Mouse (Mus musculus): ENCODE measurements at regions not wholly inside any gene's neighbourhood (a gene's known extent, or its start where the extent isn't known, plus 50 kb on each side); places are given as distances from the start of the nearest gene placed in this dataset.

DNA sequence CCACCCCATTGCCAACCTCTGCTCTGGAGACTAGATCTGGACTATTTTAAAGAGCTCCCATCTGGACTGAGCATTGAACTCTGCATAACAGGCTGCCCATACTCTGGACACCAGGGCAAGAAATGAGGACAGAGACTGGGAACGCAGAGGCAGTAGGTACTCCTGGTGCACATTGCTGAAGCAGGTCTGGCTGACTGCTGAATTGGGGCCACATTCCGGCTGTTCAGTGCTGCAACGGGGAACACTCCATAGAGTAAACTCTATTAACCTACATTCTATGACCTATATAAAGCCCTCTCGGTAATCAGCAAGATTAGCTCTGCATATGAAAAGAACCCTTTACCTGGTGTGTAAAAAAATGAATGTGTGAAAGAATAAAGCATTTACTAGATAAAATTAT is 128.1 kb upstream of the Car8 start:
- TF ChIP-seq CTCF (IDR thresholded peaks at IDR 0.05; ENCODE audit: insufficient read depth, low read length) = no peak
- TF ChIP-seq POLR2A (IDR thresholded peaks at IDR 0.05; ENCODE audit: borderline replicate concordance, extremely low read depth, low read depth, low read length) = no peak

Data from lung, adult 2 months (tissue).